Mouse (Mus musculus): ENCODE data around the gene Acod1. TPM values are rescaled to one million over a fixed set of nuclear protein-coding genes. Genes with fewer than 3 reads are reported as not detected.

The Acod1 gene
- polyA plus RNA-seq, 1 experiment: 0.19 TPM

- DNase-seq (ENCODE audit: low read depth): no peak
Observed at GRCm38 (mm10) chr14:103102246-103102645, 55.5 kb downstream of the Acod1 start.

- DNase-seq (ENCODE audit: low read depth): no peak
Observed at GRCm38 (mm10) chr14:103102731-103103335, 56.1 kb downstream of the Acod1 start.

Other genes with a start within 250 kb of the Acod1 start
- gene Kctd12, start 64.3 kb upstream of the Acod1 start, polyA plus RNA-seq (2012; rRNA removed): 14.5 and 16.6 TPM in 2 replicates
- gene Cln5, start 23.2 kb downstream of the Acod1 start, polyA plus RNA-seq (2012; rRNA removed): 24.6 and 24.9 TPM in 2 replicates
- 97.4 and 98.7 TPM in 2 replicates for gene Fbxl3, start 52.6 kb downstream of the Acod1 start, polyA plus RNA-seq (2012; rRNA removed)

All from gonadal fat pad, adult 2 months (tissue).